Mouse (Mus musculus): ENCODE measurements around the gene Ccdc71. TPM values are rescaled to one million over a fixed set of nuclear protein-coding genes. Genes with fewer than 3 reads are reported as not detected.
A peak's percentile ranks its signal among the peaks of the same experiment; 100 is the strongest.

Gene Ccdc71
- total and polyA plus RNA-seq, 2 experiments from 2014 or later = 24.0 to 25.1 TPM

- TF ChIP-seq CTCF (IDR thresholded peaks at IDR 0.05; ENCODE audit: low read depth) (no peak), EP300 (IDR thresholded peaks at IDR 0.05; ENCODE audit: low read depth) (no peak)
- Histone ChIP-seq H3K9me3 (replicated peaks; ENCODE audit: control insufficient read depth, low read length) (0 out of 2 replicates have a peak, but pooled peaks cover 3% of the 10 kb centered on the region), H3K9ac (replicated peaks; ENCODE audit: low read depth, low read length) (no peak within 1 kb of the TSS), H3K4me3 (ENCODE audit: low read depth, low read length) (no peak within 1 kb of the TSS), H3K27ac (ENCODE audit: low read depth) (no peak within 1 kb of the TSS), H3K4me1 (ENCODE audit: control insufficient read depth, insufficient read depth) (peaks cover 12% of the 10 kb centered on the region; the same call in 1 of the 2 replicates), H3K4me2 (ENCODE audit: low read depth, low read length) (no peak within 1 kb of the TSS), H3K36me3 (replicated peaks; ENCODE audit: control insufficient read depth, insufficient read depth, low read length) (no peaks in the 10 kb centered on the region), H3K27me3 (ENCODE audit: control insufficient read depth, insufficient read depth, low read length) (no peaks in the 10 kb centered on the region)
- 62% methylated on average over 3 of the region's 3 CpGs for WGBS
- ATAC-seq (ENCODE audit: insufficient read depth, low read depth) (no peak), DNase-seq (ENCODE audit: low spot score) (no peak)
Observed at GRCm38 (mm10) chr9:108436182-108436581, 24.1 kb upstream of the Ccdc71 start, which contains the start of gene BC048562. Gene BC048562 (plus strand): TSS chr9:108436482.

GRCm38 (mm10) chr9:108439176-108439575 is 21.2 kb upstream of the Ccdc71 start:
- Histone ChIP-seq H3K9ac (replicated peaks; ENCODE audit: low read depth, low read length) (no peak overlapping the region), H3K27me3 (ENCODE audit: control insufficient read depth, insufficient read depth, low read length) (no peaks in the 10 kb centered on the region), H3K27ac (ENCODE audit: low read depth) (no peak overlapping the region), H3K4me3 (ENCODE audit: low read depth, low read length) (no peak overlapping the region), H3K9me3 (replicated peaks; ENCODE audit: control insufficient read depth, low read length) (0 out of 2 replicates have a peak, but pooled peaks cover 3% of the 10 kb centered on the region), H3K4me2 (ENCODE audit: low read depth, low read length) (no peak overlapping the region), H3K36me3 (replicated peaks; ENCODE audit: control insufficient read depth, insufficient read depth, low read length) (no peaks in the 10 kb centered on the region), H3K4me1 (ENCODE audit: control insufficient read depth, insufficient read depth) (peaks cover 19% of the 10 kb centered on the region; the same call in 1 of the 2 replicates)
- TF ChIP-seq CTCF (IDR thresholded peaks at IDR 0.05; ENCODE audit: low read depth) = no peak
- TF ChIP-seq EP300 (IDR thresholded peaks at IDR 0.05; ENCODE audit: low read depth) = no peak
- ATAC-seq (ENCODE audit: insufficient read depth, low read depth) (no peak), DNase-seq (ENCODE audit: low spot score) (no peak)
- WGBS = 87% methylated on average over 6 of the region's 6 CpGs

GRCm38 (mm10) chr9:108440485-108440884 is 19.8 kb upstream of the Ccdc71 start:
- no peak for TF ChIP-seq EP300 (IDR thresholded peaks at IDR 0.05; ENCODE audit: low read depth)
- TF ChIP-seq CTCF (IDR thresholded peaks at IDR 0.05; ENCODE audit: low read depth) = no peak
- DNase-seq (ENCODE audit: low spot score) (no peak), ATAC-seq (ENCODE audit: insufficient read depth, low read depth) (no peak)
- Histone ChIP-seq H3K4me2 (ENCODE audit: low read depth, low read length) (no peak overlapping the region), H3K9ac (replicated peaks; ENCODE audit: low read depth, low read length) (no peak overlapping the region), H3K4me1 (ENCODE audit: control insufficient read depth, insufficient read depth) (peaks cover 22% of the 10 kb centered on the region; the same call in 1 of the 2 replicates), H3K9me3 (replicated peaks; ENCODE audit: control insufficient read depth, low read length) (0 out of 2 replicates have a peak, but pooled peaks cover 2% of the 10 kb centered on the region), H3K27ac (ENCODE audit: low read depth) (peak overlapping the region; percentile 37; the same call in 1 of the 2 replicates), H3K36me3 (replicated peaks; ENCODE audit: control insufficient read depth, insufficient read depth, low read length) (no peaks in the 10 kb centered on the region), H3K27me3 (ENCODE audit: control insufficient read depth, insufficient read depth, low read length) (no peaks in the 10 kb centered on the region), H3K4me3 (ENCODE audit: low read depth, low read length) (no peak overlapping the region)
- WGBS = 62% methylated on average over 5 of the region's 5 CpGs

- Histone ChIP-seq H3K36me3 (replicated peaks; ENCODE audit: control insufficient read depth, insufficient read depth, low read length) (no peaks in the 10 kb centered on the region), H3K27ac (ENCODE audit: low read depth) (peak overlapping the region; percentile 37), H3K27me3 (ENCODE audit: control insufficient read depth, insufficient read depth, low read length) (no peaks in the 10 kb centered on the region), H3K9ac (replicated peaks; ENCODE audit: low read depth, low read length) (no peak overlapping the region), H3K9me3 (replicated peaks; ENCODE audit: control insufficient read depth, low read length) (no peaks in the 10 kb centered on the region), H3K4me2 (ENCODE audit: low read depth, low read length) (peak overlapping the region; percentile 37), H3K4me3 (ENCODE audit: low read depth, low read length) (0 out of 2 replicates have a peak overlapping the region, but pooled peaks have one; percentile 0), H3K4me1 (ENCODE audit: control insufficient read depth, insufficient read depth) (peaks cover 24% of the 10 kb centered on the region; the same call in 1 of the 2 replicates)
- ATAC-seq (ENCODE audit: insufficient read depth, low read depth) (peak; percentile 60), DNase-seq (ENCODE audit: low spot score) (peak; percentile 75)
- 34% methylated on average over 11 of the region's 11 CpGs for WGBS
- TF ChIP-seq EP300 (IDR thresholded peaks at IDR 0.05; ENCODE audit: low read depth) (no peak), CTCF (IDR thresholded peaks at IDR 0.05; ENCODE audit: low read depth) (no peak)
Observed at GRCm38 (mm10) chr9:108441236-108441919, 18.9 kb upstream of the Ccdc71 start.

- Histone ChIP-seq H3K36me3 (replicated peaks; ENCODE audit: control insufficient read depth, insufficient read depth, low read length) (peaks cover 12% of the 10 kb centered on the region), H3K4me1 (ENCODE audit: control insufficient read depth, insufficient read depth) (peaks cover 30% of the 10 kb centered on the region), H3K4me3 (ENCODE audit: low read depth, low read length) (no peak overlapping the region), H3K9me3 (replicated peaks; ENCODE audit: control insufficient read depth, low read length) (no peaks in the 10 kb centered on the region), H3K27ac (ENCODE audit: low read depth) (no peak overlapping the region), H3K9ac (replicated peaks; ENCODE audit: low read depth, low read length) (no peak overlapping the region), H3K4me2 (ENCODE audit: low read depth, low read length) (no peak overlapping the region), H3K27me3 (ENCODE audit: control insufficient read depth, insufficient read depth, low read length) (no peaks in the 10 kb centered on the region)
- no peak for ATAC-seq (ENCODE audit: insufficient read depth, low read depth)
- WGBS = 61% methylated on average over 9 of the region's 9 CpGs
- DNase-seq (ENCODE audit: low spot score) = no peak
- TF ChIP-seq EP300 (IDR thresholded peaks at IDR 0.05; ENCODE audit: low read depth) (no peak), CTCF (IDR thresholded peaks at IDR 0.05; ENCODE audit: low read depth) (no peak)
Observed at GRCm38 (mm10) chr9:108445125-108445524, 15.2 kb upstream of the Ccdc71 start.

All from heart, postnatal 0 days (tissue).